Mouse (Mus musculus) heart, postnatal 0 days (tissue): ENCODE data around the gene Micu1. TPM values are rescaled to one million over a fixed set of nuclear protein-coding genes. Genes with fewer than 3 reads are reported as not detected.

Experiments used
- ATAC-seq: fragments of 200-750 bp; cut with Nextera tagmentation; 2 replicates; pipeline ENCODE4 v1.8.0; 2017; ENCODE audit warnings: low read depth, moderate number of reproducible peaks, moderate library complexity; ENCODE audit not compliant: insufficient read depth
- DNase-seq: peaks from one replicate; pipeline ENCODE4 v3.0.0-alpha.2; 2016; ENCODE audit warnings: low spot score
- H3K27ac ChIP-seq: fragments of 300-500 bp; sonication (generic); 2 replicates; pipeline ENCODE4 v1.5.1; 2014; ENCODE audit warnings: low read depth, mild to moderate bottlenecking
- H3K27me3 ChIP-seq: fragments of 300-500 bp; sonication (generic); 2 replicates; pipeline ENCODE4 v1.6.1; 2014; ENCODE audit warnings: low read length, mixed read lengths; ENCODE audit not compliant: control insufficient read depth, insufficient read depth
- H3K36me3 ChIP-seq: fragments of 300-500 bp; sonication (generic); replicated peaks from 2 replicates; pipeline ENCODE4 v1.6.1; 2014; ENCODE audit warnings: low read length, mixed read lengths; ENCODE audit not compliant: control insufficient read depth, insufficient read depth
- H3K4me1 ChIP-seq: fragments of 300-500 bp; sonication (generic); 2 replicates; pipeline ENCODE4 v1.6.1; 2014; ENCODE audit warnings: antibody characterized with exemption; ENCODE audit not compliant: control insufficient read depth, insufficient read depth
- H3K4me2 ChIP-seq: fragments of 300-500 bp; sonication (generic); 2 replicates; pipeline ENCODE4 v1.6.1; 2014; ENCODE audit warnings: low read depth, mild to moderate bottlenecking, low read length, moderate library complexity
- H3K4me3 ChIP-seq: fragments of 300-500 bp; sonication (generic); 2 replicates; pipeline ENCODE4 v1.5.1; 2014; ENCODE audit warnings: low read depth, low read length
- H3K9ac ChIP-seq: fragments of 300-500 bp; sonication (generic); replicated peaks from 2 replicates; pipeline ENCODE4 v1.6.1; 2014; ENCODE audit warnings: low read depth, low read length, mixed read lengths
- H3K9me3 ChIP-seq: fragments of 300-500 bp; sonication (generic); replicated peaks from 2 replicates; pipeline ENCODE4 v1.6.1; 2016; ENCODE audit warnings: low read length; ENCODE audit not compliant: control insufficient read depth
- CTCF ChIP-seq: IDR thresholded peaks from 2 replicates; pipeline ENCODE4 v1.5.1; 2016; ENCODE audit warnings: antibody characterized with exemption, control low read depth, low read depth
- EP300 ChIP-seq: IDR thresholded peaks from 2 replicates; pipeline ENCODE4 v1.6.1; 2016; ENCODE audit warnings: antibody characterized with exemption, low read depth
- WGBS: fragments of 180-500 bp; shearing (Covaris S2); extraction: QIAGEN DNeasy Blood & Tissue Kit; methylation state at CpG from one replicate; pipeline ENCODE4 v1.1.7; 2014; 5-methylcytosine and 5-hydroxymethylcytosine counted together
- polyA plus RNA-seq: library from polyadenylated mRNA; unstranded; fragments of >200 nt; fragmentation: Nextera tagmentation; extraction: Ambion mirVana; gene quantifications from 2 replicates; pipeline ENCODE4 v1.2.1, GENCODE M21; 2015
- total RNA-seq: library from RNA; depleted of rRNA; stranded (reverse); fragments of >200 nt; gene quantifications from 2 replicates; pipeline ENCODE4 v1.2.3, GENCODE M21; 2014; ENCODE audit warnings: low replicate concordance

Micu1 gene
- total and polyA plus RNA-seq, 2 experiments from 2014 or later: 23.9 to 25.0 TPM

DNA sequence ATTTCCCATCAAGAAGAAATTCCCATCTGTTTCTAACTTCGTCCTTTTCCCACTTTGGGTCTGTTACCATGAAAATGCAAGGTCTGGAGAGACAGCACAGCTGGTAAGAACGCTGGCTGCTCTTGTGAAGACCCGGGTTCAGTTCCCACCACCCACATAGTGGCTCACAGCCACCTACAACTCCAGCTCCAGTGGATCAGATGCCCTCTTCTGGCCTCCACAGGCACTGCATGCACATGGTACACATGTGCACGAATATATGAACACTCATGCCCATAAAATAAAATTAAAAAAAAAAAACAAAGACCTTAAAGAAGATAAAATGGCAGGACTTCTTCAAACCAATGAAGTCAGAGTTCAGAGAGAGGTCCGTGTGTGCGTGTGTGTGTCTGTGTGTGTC, 127.6 kb downstream of the Micu1 start:
- H3K9me3 ChIP-seq: no peaks in the 10 kb centered on the region
- H3K27me3 ChIP-seq: no peaks in the 10 kb centered on the region
- H3K4me3 ChIP-seq: no peak overlapping the region
- no peak overlapping the region for H3K9ac ChIP-seq
- ATAC-seq: no peak
- TF ChIP-seq EP300 (no peak), CTCF (no peak)
- no peak for DNase-seq
- H3K36me3 ChIP-seq: peaks cover 16% of the 10 kb centered on the region
- H3K4me1 ChIP-seq: no peaks in the 10 kb centered on the region
- WGBS: 94% methylated on average over 6 of the region's 6 CpGs
- H3K27ac ChIP-seq: no peak overlapping the region
- H3K4me2 ChIP-seq: no peak overlapping the region

DNA sequence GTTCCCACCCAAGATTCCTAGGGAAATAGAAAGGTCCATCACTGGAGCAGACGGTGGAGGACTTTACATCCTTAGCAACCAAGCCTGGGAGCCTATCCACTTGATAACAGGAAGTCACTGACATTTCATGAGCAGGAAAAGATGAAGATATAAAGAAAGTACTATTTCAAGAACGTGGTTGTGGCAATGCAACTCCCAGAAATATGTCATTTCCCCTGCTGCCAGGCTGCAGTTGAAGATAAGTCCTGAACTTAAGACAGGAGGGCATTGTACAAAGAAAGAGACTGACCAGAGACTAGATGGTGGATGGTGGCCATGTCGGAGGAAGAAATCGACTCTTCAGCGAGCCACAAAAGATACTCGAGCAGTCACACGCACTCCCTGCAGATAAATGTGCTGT, 129.7 kb downstream of the Micu1 start:
- no peaks in the 10 kb centered on the region for H3K9me3 ChIP-seq
- H3K27me3 ChIP-seq: no peaks in the 10 kb centered on the region
- no peak for ATAC-seq
- DNase-seq: no peak
- H3K4me1 ChIP-seq: no peaks in the 10 kb centered on the region
- H3K4me3 ChIP-seq: no peak overlapping the region
- H3K4me2 ChIP-seq: no peak overlapping the region
- no peak overlapping the region for H3K27ac ChIP-seq
- WGBS: 39% methylated on average over 7 of the region's 7 CpGs
- TF ChIP-seq EP300 (no peak), CTCF (no peak)
- H3K9ac ChIP-seq: no peak overlapping the region
- peaks cover 16% of the 10 kb centered on the region for H3K36me3 ChIP-seq

DNA sequence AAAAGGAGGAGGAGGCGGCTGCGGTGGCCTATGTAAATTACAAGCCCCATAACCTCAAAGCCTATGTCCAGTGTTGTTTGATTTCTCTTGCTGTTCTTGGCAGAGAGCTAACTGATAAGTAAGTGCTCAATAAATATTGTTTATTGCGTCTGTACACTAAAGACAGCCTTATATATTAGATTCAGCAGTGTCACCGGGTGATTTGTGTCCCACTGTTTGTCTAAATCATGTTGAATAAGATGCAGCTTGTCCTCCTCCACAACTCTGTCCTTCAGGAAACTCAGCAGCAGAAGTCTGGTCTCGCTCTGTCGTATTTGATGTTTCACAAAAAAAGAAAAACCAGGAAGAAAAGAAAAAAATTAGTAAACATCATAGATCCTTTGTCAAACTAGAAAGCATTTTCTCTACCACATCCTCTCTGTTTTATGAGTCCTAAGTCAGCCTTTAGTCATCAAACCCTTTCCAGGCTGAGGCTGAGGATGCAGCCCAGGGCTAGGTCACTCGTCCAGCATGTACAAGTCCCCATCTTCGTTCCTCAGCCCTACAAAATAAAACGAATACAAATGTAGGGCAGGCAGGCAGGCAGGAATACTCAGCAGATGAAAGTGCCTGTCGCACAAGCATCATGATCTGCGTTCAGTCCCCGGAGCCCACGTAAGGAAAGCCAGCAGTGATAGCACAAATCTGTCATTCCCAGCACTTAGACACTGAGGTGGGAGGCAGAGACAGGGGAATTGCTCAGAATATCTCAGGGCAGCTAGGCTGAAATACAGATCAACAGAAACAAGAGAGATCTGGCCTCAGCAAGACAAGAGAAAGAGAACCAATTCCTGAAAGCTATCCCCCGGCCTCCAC, 133.3 kb downstream of the Micu1 start:
- no peak for ATAC-seq

DNA sequence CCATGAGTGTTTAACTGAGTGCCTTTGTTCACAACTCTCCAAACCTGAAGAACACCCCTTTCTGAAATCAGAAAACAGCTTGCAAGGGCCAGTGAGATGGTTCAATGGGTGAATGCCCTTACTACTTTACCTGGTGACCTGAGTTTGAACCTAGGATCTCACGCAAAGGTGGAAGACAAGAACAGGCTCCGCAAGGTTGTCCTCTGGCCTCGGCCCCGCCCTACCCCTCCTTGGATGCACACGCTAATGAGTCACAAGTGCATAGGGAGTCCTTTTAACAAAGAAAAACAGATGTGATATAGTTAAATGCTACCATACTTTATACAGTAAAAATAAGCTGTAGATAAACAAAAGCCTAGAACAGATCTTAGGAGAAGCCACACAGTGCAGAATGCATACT, 135.2 kb downstream of the Micu1 start:
- no peaks in the 10 kb centered on the region for H3K4me1 ChIP-seq

More for the DNA sequence above, 133.3 kb downstream of the Micu1 start:
- H3K9me3 ChIP-seq: no peaks in the 10 kb centered on the region
- H3K27me3 ChIP-seq: no peaks in the 10 kb centered on the region
- H3K4me1 ChIP-seq: no peaks in the 10 kb centered on the region
- 77% methylated on average over 14 of the region's 14 CpGs for WGBS
- no peaks in the 10 kb centered on the region; the same call in 1 of the 2 replicates for H3K36me3 ChIP-seq
- H3K27ac ChIP-seq: no peak overlapping the region
- no peak overlapping the region for H3K4me3 ChIP-seq
- TF ChIP-seq CTCF: no peak
- H3K9ac ChIP-seq: no peak overlapping the region
- no peak overlapping the region for H3K4me2 ChIP-seq
- DNase-seq: no peak

GRCm38 (mm10) chr10:59841434-59841833, 139.2 kb downstream of the Micu1 start:
- Histone ChIP-seq H3K27ac (no peak overlapping the region), H3K9me3 (no peaks in the 10 kb centered on the region), H3K9ac (no peak overlapping the region), H3K27me3 (no peaks in the 10 kb centered on the region), H3K4me3 (no peak overlapping the region), H3K36me3 (no peaks in the 10 kb centered on the region), H3K4me2 (no peak overlapping the region), H3K4me1 (no peaks in the 10 kb centered on the region)
- DNase-seq (no peak), ATAC-seq (no peak)
- 88% methylated on average over 8 of the region's 8 CpGs for WGBS
- TF ChIP-seq CTCF (no peak), EP300 (no peak)

More for the DNA sequence above, 135.2 kb downstream of the Micu1 start:
- 95% methylated on average over 5 of the region's 5 CpGs for WGBS
- H3K4me3 ChIP-seq: no peak overlapping the region
- H3K9me3 ChIP-seq: no peaks in the 10 kb centered on the region
- no peak overlapping the region for H3K27ac ChIP-seq
- ATAC-seq (no peak), DNase-seq (no peak)
- TF ChIP-seq CTCF: no peak
- TF ChIP-seq EP300: no peak
- H3K4me2 ChIP-seq: no peak overlapping the region
- H3K27me3 ChIP-seq: no peaks in the 10 kb centered on the region
- no peak overlapping the region for H3K9ac ChIP-seq
- no peaks in the 10 kb centered on the region; the same call in 1 of the 2 replicates for H3K36me3 ChIP-seq

DNA sequence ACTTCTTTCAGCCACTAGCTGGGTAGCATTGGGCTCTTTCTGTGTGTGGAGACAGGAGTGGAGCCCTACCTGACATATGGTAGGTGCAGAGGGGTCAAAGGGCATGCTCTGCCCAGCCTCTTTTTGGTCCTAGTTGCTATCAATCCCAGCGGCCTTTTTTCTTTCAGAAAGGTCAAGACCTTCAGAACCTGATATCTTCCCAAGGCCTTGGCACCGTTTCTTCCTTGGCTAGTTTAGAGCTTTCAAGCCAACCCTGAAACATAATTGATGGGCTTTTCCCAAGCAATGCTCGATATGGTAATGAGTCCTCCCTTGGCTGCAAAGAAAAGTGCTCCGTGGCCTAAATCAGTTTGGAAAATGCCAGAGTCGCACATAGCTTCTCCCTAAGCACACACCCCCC, 140.8 kb downstream of the Micu1 start:
- H3K4me2 ChIP-seq: no peak overlapping the region
- WGBS: 53% methylated on average over 5 of the region's 5 CpGs
- H3K27ac ChIP-seq: no peak overlapping the region

More for the DNA sequence above, 140.8 kb downstream of the Micu1 start:
- ATAC-seq: no peak
- no peaks in the 10 kb centered on the region for H3K4me1 ChIP-seq
- TF ChIP-seq EP300 (no peak), CTCF (no peak)
- H3K36me3 ChIP-seq: no peaks in the 10 kb centered on the region
- no peaks in the 10 kb centered on the region for H3K27me3 ChIP-seq
- H3K9ac ChIP-seq: no peak overlapping the region
- no peak overlapping the region for H3K4me3 ChIP-seq
- H3K9me3 ChIP-seq: no peaks in the 10 kb centered on the region
- no peak for DNase-seq
